Mouse (Mus musculus) lung, postnatal 0 days (tissue): ENCODE data around the gene Ankrd33b. TPM values are rescaled to one million over a fixed set of nuclear protein-coding genes. Genes with fewer than 3 reads are reported as not detected.

ENCODE experiments used
- ATAC-seq: fragments of 200-750 bp; cut with Nextera tagmentation; 2 replicates; pipeline ENCODE4 v1.8.0; 2017; ENCODE audit warnings: moderate library complexity
- DNase-seq: peaks from one replicate; pipeline ENCODE4 v3.0.0-alpha.2; 2016; ENCODE audit warnings: low spot score
- H3K27ac ChIP-seq: fragments of 300-500 bp; sonication (generic); 2 replicates; pipeline ENCODE4 v1.5.1; 2014; ENCODE audit warnings: antibody characterized with exemption, mild to moderate bottlenecking, low read length, mixed read lengths
- H3K27me3 ChIP-seq: fragments of 300-500 bp; sonication (generic); replicated peaks from 2 replicates; pipeline ENCODE4 v1.6.1; 2014; ENCODE audit warnings: low read length, mixed read lengths; ENCODE audit not compliant: insufficient read depth
- H3K36me3 ChIP-seq: fragments of 300-500 bp; sonication (generic); 2 replicates; pipeline ENCODE4 v1.6.1; 2014; ENCODE audit warnings: low read length, mixed read lengths; ENCODE audit not compliant: insufficient read depth
- H3K4me1 ChIP-seq: fragments of 300-500 bp; sonication (generic); 2 replicates; pipeline ENCODE4 v1.6.1; 2014; ENCODE audit warnings: antibody characterized with exemption, low read depth, low read length, mixed read lengths; ENCODE audit not compliant: insufficient read depth
- H3K4me2 ChIP-seq: fragments of 300-500 bp; sonication (generic); replicated peaks from 2 replicates; pipeline ENCODE4 v1.6.1; 2014; ENCODE audit warnings: low read depth, mild to moderate bottlenecking, low read length, moderate library complexity, mixed read lengths
- H3K4me3 ChIP-seq: fragments of 300-500 bp; sonication (generic); 2 replicates; pipeline ENCODE4 v1.5.1; 2014; ENCODE audit warnings: low read depth, low read length
- H3K9ac ChIP-seq: fragments of 300-500 bp; sonication (generic); replicated peaks from 2 replicates; pipeline ENCODE4 v1.6.1; 2014; ENCODE audit warnings: low read depth, mild to moderate bottlenecking
- H3K9me3 ChIP-seq: fragments of 300-500 bp; sonication (generic); 2 replicates; pipeline ENCODE4 v1.6.1; 2016; ENCODE audit warnings: low read length, mixed read lengths
- CTCF ChIP-seq: IDR thresholded peaks from 2 replicates; pipeline ENCODE4 v1.5.1; 2016; ENCODE audit warnings: antibody characterized with exemption, mild to moderate bottlenecking
- EP300 ChIP-seq: IDR thresholded peaks from 2 replicates; pipeline ENCODE4 v1.6.1; 2016; ENCODE audit warnings: antibody characterized with exemption, mild to moderate bottlenecking, control low read depth
- WGBS: fragments of 180-500 bp; shearing (Covaris S2); extraction: QIAGEN DNeasy Blood & Tissue Kit; methylation state at CpG from one replicate; pipeline ENCODE4 v1.1.7; 2014; 5-methylcytosine and 5-hydroxymethylcytosine counted together
- polyA plus RNA-seq: library from polyadenylated mRNA; unstranded; fragments of >200 nt; fragmentation: Nextera tagmentation; extraction: Ambion mirVana; gene quantifications from 2 replicates; pipeline ENCODE4 v1.2.1, GENCODE M21; 2015

The Ankrd33b gene
- polyA plus RNA-seq, 1 experiment from 2014 or later, result 19.8 TPM

- no peak overlapping the region for H3K9ac ChIP-seq
- no peak overlapping the region for H3K4me2 ChIP-seq
- ATAC-seq (no peak), DNase-seq (no peak)
- WGBS, result 81% methylated on average over 6 of the region's 6 CpGs
- H3K4me1 ChIP-seq, result no peaks in the 10 kb centered on the region
- no peaks in the 10 kb centered on the region for H3K36me3 ChIP-seq
- TF ChIP-seq CTCF (no peak), EP300 (no peak)
- no peak overlapping the region for H3K27ac ChIP-seq
- no peaks in the 10 kb centered on the region for H3K27me3 ChIP-seq
- H3K9me3 ChIP-seq, result no peaks in the 10 kb centered on the region
- no peak overlapping the region for H3K4me3 ChIP-seq
Measured at GRCm38 (mm10) chr15:31359805-31360204, 7.7 kb downstream of the Ankrd33b start.

GRCm38 (mm10) chr15:31352494-31353279 is 14.8 kb downstream of the Ankrd33b start:
- WGBS, result 62% methylated on average over 13 of the region's 13 CpGs
- ATAC-seq, result no peak

GRCm38 (mm10) chr15:31349810-31350341 is 17.6 kb downstream of the Ankrd33b start:
- Histone ChIP-seq H3K4me2 (no peak overlapping the region), H3K9me3 (no peaks in the 10 kb centered on the region), H3K27me3 (no peaks in the 10 kb centered on the region), H3K27ac (no peak overlapping the region), H3K36me3 (no peaks in the 10 kb centered on the region), H3K4me1 (no peaks in the 10 kb centered on the region; the same call in 1 of the 2 replicates), H3K9ac (no peak overlapping the region), H3K4me3 (no peak overlapping the region)
- TF ChIP-seq CTCF (no peak), EP300 (no peak)
- DNase-seq (peak; percentile 58), ATAC-seq (peak; percentile 77)
- 45% methylated on average over 7 of the region's 7 CpGs for WGBS

More at GRCm38 (mm10) chr15:31352494-31353279, 14.8 kb downstream of the Ankrd33b start:
- Histone ChIP-seq H3K9me3 (no peaks in the 10 kb centered on the region), H3K27ac (no peak overlapping the region), H3K9ac (no peak overlapping the region), H3K4me3 (no peak overlapping the region), H3K27me3 (no peaks in the 10 kb centered on the region), H3K4me1 (no peaks in the 10 kb centered on the region; the same call in 1 of the 2 replicates), H3K4me2 (no peak overlapping the region), H3K36me3 (no peaks in the 10 kb centered on the region)
- TF ChIP-seq EP300, result no peak
- DNase-seq, result peak; percentile 12

- no peak overlapping the region for H3K9ac ChIP-seq
- DNase-seq (no peak), ATAC-seq (no peak)
- no peak overlapping the region for H3K4me3 ChIP-seq
- H3K4me2 ChIP-seq, result no peak overlapping the region
- H3K9me3 ChIP-seq, result no peaks in the 10 kb centered on the region
- no peak for TF ChIP-seq CTCF
- TF ChIP-seq EP300, result no peak
- no peaks in the 10 kb centered on the region; the same call in none of the 2 replicates for H3K4me1 ChIP-seq
- no peak overlapping the region for H3K27ac ChIP-seq
- WGBS, result 68% methylated on average over 5 of the region's 5 CpGs
- H3K27me3 ChIP-seq, result no peaks in the 10 kb centered on the region
- H3K36me3 ChIP-seq, result no peaks in the 10 kb centered on the region
Measured at GRCm38 (mm10) chr15:31349046-31349445, 18.5 kb downstream of the Ankrd33b start.

GRCm38 (mm10) chr15:31348241-31348640 is 19.3 kb downstream of the Ankrd33b start:
- H3K4me3 ChIP-seq, result no peak overlapping the region
- H3K9ac ChIP-seq, result no peak overlapping the region
- H3K9me3 ChIP-seq, result no peaks in the 10 kb centered on the region
- no peaks in the 10 kb centered on the region for H3K36me3 ChIP-seq
- ATAC-seq, result no peak
- TF ChIP-seq EP300 (no peak), CTCF (peak; percentile 27)
- no peak overlapping the region for H3K27ac ChIP-seq
- H3K27me3 ChIP-seq, result no peaks in the 10 kb centered on the region
- no peak for DNase-seq
- H3K4me1 ChIP-seq, result no peaks in the 10 kb centered on the region; the same call in none of the 2 replicates
- 83% methylated on average over 5 of the region's 5 CpGs for WGBS
- H3K4me2 ChIP-seq, result no peak overlapping the region

GRCm38 (mm10) chr15:31346508-31346907 is 21.0 kb downstream of the Ankrd33b start:
- 74% methylated on average over 2 of the region's 2 CpGs for WGBS
- H3K36me3 ChIP-seq, result no peaks in the 10 kb centered on the region
- no peak overlapping the region for H3K27ac ChIP-seq
- no peak overlapping the region for H3K4me2 ChIP-seq
- ATAC-seq, result no peak
- H3K4me1 ChIP-seq, result no peaks in the 10 kb centered on the region; the same call in none of the 2 replicates
- TF ChIP-seq EP300 (no peak), CTCF (no peak)
- no peaks in the 10 kb centered on the region for H3K9me3 ChIP-seq
- no peak for DNase-seq
- no peak overlapping the region for H3K9ac ChIP-seq
- no peak overlapping the region for H3K4me3 ChIP-seq
- no peaks in the 10 kb centered on the region for H3K27me3 ChIP-seq
